Mouse (Mus musculus): Measurements from ENCODE around the gene Rrp12.

Gene Rrp12

DNA sequence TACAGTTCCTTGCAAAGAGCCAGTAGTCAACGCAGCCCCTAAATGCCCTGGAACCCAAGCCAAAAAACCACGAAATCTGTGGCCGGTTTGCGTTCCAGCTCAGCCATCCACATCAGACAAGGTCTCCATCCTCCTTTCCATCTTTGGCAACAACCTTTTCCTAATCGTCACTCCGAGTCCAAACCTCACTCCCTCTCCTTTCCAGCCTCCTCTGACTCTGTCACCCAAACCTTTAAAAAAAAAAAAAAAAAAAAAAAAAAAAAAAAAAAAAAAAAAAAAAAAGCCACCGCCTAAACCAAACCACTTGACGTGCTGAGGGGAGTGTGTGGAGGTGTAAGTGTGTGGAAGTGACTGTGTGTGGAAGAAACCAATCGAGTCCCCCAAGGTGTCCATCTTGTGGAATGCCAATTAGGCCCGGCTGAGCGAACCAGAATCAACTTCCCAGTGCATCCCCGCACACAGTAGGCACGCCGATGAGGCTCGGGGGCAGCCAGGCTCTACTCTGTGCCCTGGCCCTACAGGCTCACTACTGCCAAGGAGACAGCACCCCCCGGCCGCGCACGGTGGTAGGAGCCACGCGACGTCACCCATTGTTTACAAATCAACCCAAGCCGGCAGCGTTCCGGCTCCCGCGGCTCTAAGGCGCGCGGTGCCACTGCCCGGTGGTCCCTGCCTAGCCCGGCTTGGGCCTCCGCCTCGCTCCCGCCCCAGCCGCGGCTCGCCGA, 66.4 kb downstream of the Rrp12 start, which contains the start of gene Frat1:
Frat1 (plus strand) TSS at position 590 of the 725 bp plus-strand sequence.
- DNase-seq (ENCODE audit: low read depth), result peak; percentile 80

DNA sequence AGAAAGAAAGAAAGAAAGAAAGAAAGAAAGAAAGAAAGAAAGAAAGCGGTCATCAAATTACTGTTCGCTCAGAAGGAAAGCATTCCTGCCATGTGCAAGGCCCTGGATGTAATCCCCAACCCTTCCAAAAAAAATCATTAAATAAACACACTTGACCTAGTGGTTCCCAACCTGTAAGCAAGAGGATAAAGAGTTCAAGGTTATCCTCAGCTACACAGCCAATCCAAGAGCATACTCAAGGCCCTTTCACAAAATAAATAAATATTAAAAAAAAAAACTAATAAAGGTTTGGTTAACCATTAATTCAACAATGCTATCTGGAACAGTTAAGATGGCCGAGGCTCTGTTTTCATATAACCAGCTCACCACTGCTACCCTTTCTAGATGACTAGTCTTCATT, 67.0 kb downstream of the Rrp12 start:
- DNase-seq (ENCODE audit: low read depth), result no peak

DNA sequence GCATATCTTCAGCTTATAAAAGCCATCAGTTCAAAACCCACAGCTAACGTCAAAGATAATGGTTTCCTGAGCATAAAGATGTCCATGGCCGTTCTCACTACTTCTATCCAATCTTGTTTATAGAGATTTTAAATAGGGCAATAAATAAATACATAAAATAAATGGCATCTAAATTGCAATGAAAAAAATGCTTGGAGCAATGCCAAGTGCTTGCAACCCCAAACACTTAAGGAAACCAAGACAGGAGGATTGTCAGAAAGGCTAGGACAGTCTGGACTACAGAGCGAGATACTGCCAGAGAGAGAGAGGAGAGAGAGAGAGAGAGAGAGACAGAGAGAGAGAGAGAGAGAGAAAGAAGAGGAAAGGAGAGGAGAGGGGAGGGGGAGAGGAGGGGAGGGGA, 69.4 kb downstream of the Rrp12 start:
- DNase-seq (ENCODE audit: low read depth), result no peak

DNA sequence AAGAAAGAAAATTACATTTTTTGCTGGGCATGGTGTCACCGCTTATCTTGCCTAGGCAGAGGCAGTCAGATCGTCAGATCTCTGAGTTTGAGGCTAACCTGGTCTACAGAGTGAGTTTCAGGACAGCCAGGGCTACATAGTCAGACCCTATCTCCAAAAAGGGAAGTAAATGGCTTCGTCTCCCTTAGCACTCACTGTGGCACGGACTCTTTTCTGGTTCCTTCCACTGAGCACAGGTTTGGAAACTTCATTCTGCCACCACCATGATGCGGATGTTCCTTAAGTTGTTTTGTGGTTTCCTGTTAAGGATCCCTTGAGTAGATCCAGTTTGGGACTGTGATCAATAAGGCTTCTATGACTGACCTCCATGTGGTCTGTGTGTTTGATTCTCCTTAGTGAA, 71.0 kb downstream of the Rrp12 start:
- DNase-seq (ENCODE audit: low read depth), result no peak

DNA sequence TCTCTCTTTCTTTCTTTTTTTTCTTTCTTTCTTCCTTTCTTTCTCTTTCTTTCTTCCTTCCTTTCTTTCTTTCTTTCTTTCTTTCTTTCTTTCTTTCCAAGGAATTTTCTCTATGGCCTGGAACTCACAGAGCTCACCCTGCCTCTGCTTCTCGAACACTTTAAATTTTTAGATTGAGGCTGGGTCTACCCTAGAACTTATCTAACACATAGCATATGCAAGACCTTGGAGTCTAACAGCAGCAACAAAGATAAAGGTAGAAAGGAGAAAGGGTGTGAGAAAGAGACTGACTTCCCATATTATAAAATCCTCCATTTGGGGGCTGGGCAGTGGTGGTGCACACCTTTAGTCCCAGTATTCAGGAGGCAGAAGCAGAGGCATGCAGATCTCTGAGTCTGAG, 73.4 kb downstream of the Rrp12 start:
- DNase-seq (ENCODE audit: low read depth), result no peak

DNA sequence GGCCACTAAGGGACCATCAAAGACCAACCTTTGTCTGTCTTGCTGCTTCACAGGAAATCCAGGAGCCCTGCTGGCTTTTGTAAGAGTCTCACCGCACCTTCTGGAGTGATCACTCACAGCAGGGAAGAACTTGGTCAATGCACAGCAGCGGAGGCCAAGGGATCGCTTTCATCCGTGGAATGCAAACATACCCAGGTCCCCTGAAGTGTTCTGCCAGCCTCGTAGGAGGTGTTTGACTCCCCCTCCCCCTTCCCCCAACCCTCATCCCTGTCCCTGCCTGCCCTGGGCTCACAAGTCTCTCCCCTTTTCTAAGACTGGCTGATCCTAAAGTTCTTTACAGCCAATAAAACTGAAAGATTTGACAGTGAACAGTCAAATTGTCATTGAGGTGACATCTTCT, 74.5 kb downstream of the Rrp12 start:
- DNase-seq (ENCODE audit: low read depth), result no peak

DNA sequence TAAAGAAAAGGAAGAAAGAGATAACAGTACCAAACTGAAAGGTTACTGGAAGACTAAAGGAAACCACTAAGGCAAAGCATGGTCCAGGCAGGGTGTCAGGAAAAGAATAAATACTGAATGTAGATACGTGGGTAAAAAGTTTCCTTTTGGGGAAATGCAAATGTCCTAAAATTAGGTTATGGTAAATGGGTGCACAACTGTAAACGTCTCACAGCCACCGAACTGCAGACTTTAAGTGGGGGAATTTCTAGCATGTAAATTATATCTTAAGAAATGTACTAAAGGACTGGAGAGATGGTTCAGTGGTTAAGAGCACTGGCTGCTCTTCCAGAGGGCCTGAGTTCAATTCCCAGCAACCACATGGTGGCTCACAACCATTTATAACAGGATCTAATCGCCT, 77.2 kb downstream of the Rrp12 start:
- no peak for DNase-seq (ENCODE audit: low read depth)

DNA sequence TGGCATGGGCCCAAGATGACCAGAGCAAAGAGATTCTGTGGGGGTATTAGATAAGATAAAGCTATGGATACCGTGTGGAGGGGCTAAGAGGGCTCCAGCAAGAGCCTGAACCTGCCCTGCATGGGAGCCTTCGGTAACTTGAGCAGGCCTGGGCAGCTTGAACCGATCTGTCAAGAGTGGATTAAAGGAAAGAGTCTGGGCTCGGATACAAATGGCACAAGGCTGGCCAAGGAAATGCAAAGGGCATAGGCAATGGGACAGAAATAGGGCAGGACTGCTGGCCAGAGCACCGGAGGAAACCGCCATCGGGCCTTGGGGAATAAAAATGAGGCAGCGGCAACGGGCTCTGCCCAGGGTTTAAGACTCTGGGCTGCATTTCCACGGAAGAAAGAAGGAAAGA, 78.6 kb downstream of the Rrp12 start:
- DNase-seq (ENCODE audit: low read depth), result no peak

DNA sequence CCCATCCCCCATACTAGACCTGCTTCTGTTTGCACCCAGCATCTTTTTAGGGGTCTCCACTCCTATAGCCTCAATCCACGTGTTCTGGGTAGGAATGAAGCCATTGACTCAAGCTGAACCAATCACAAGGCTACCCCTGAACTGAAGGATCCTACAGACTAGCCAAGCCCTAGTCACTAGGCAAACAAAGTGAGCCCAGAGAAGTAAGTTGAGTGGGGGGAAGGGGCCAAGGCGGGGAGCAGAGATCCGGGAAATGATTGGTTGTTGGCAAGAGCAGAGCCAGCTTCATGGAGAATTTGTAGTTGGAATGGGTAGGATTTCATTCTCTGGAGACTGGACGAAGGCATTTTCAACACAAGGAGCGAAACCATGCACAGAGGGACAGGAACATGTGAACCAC, 79.1 kb downstream of the Rrp12 start:
- DNase-seq (ENCODE audit: low read depth), result no peak

DNA sequence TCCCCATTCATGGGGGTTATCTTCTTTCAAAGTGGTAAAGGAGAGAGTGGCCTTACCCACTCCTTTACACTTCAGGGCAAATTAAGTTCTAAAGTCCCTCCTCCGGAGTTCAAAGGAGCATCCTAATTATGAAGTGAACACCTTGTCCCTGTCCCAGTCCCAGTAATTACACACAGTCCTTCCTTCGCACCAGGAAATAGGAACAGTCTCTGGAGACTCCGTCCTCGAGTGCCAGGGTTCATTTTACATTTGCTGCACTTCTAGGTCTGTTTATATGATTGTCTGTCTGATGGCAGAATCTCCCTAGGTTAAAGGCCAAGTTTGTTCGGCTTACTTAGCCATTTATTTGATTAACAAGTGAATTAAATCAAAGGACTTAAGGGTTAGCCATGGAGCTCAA, 79.6 kb downstream of the Rrp12 start:
- DNase-seq (ENCODE audit: low read depth), result no peak

DNA sequence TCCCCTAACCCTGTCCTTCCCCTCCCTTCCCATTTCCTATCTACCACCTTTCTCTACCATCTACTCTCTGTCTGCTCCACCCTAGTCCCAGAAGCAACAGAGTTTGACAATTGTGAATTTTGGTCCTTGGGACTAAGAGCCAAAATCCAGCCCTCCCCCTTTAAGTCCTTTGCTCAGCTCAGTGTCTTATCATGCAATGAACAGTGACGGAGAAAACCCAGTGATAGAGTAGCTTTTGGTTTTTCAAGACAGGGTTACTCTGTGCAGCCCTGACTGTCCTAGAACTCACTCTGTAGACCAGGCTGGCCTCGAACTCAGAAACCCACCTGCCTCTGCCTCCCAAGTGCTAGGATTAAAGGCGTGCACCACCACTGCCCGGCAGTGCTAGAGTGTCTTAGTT, 82.6 kb downstream of the Rrp12 start:
- DNase-seq (ENCODE audit: low read depth), result no peak
